Mouse (Mus musculus) ovary, postnatal 36 days (tissue): ENCODE measurements around the gene Ccdc87.
"Not testable (repeated sequence)": the region's sequence is repeated elsewhere in the genome, so short reads cannot be mapped to it uniquely, and the experiment has no call there.

ENCODE experiments used
- DNase-seq: peaks from one replicate; pipeline ENCODE4 v3.0.0; 2022; ENCODE audit warnings: low spot score, mixed read lengths

Ccdc87 gene

DNA sequence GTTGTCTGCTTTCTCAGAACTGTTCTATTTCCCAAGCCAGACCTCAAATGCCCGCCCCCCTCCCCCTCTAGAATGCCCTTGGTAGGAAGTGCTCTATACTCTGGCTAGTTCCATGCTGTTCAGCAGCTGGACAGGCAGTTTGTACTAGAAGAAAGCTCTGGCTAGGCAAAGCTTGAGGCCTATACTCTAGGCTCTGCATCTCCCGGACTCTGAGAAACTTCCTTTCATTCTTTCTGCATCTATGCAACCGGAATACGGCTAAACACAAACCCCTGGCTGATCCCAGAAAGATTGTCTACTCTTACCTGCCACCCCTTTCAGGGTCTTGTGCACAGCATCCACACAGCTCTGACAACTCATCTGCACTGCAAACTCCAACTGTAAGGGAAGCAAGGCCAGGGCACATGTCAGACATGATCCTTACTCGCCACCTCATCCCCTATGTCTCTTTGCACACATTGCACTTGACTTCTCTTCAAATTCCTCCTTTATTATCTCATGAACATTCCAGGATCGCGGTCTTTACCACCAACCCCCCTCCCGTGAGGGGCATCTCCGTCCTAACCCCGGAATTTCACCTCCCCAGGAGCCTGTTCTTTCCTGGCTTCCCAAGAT is 533 bp upstream of the Ccdc87 start:
- no peak for DNase-seq

DNA sequence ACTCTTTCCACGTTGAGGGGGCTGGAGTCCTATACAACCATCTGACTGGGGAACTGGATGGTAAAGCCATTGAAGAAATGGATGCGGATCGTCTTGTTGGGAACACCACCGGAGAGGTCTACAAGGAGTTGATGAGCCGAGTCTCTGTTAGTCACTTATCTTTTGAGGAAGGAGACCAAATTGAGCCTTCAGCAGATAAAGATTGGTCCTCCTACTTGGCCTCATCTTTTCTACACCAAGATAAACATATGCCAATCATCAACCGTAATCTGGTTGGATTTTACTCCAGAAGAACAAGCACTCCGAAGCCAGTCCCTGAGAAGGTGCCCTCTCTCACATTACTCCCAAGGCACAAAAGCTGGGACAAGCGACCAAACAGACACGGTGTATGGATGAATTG is 1.7 kb downstream of the Ccdc87 start:
- no peak for DNase-seq

DNA sequence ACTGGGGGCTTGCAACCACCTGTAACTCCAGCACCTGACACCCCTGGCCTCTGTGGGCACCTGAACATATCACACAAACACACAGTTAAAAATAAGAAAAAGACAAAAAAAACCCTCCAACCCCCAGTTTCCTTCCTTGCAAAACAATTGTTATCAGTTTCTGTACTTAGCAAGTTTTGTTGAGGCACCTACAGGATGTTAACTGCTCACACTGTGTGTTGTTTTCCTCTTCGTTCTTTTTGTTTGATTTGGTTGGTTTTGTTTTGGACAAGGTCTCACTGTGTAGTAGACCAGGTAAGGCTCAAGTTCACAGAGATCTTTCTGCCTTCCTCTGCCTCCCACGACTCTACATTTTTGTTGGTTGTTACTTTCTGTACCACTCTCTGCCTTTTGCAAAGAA is 3.4 kb downstream of the Ccdc87 start:
- DNase-seq, result no peak

- no peak for DNase-seq
Observed at GRCm38 (mm10) chr19:4845846-4846245, 6.7 kb downstream of the Ccdc87 start.

GRCm38 (mm10) chr19:4847490-4847889 is 8.3 kb downstream of the Ccdc87 start:
- DNase-seq, result no peak

GRCm38 (mm10) chr19:4849800-4850199 is 10.6 kb downstream of the Ccdc87 start:
- DNase-seq, result no peak

DNA sequence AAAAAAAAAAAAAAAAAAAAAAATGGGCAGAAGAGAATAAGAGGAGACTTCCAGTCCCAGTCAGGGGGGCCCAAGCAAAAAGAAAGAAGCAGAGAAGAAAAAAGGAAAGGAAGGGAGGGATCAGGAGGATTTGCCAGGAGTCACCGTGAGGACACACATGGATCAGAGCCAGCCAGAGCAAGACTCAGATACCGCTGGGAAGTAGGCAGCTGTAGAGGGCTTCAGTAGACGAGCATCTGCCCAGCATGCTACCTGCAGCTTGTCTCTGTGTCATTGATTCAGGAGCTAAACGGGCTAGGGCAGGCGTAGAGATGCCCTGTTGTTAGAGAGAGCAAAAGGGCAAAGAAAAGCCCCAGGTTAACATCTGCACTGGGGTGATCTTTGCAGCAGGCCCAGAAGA is 11.1 kb downstream of the Ccdc87 start:
- DNase-seq, result no peak

GRCm38 (mm10) chr19:4854552-4855469 is 15.6 kb downstream of the Ccdc87 start, which contains the start of gene Ctsf:
Gene Ctsf, plus strand, starts transcription at chr19:4855130.
- peak; percentile 88 for DNase-seq

GRCm38 (mm10) chr19:4855470-4855820 is 16.3 kb downstream of the Ccdc87 start:
- no peak for DNase-seq

- no peak for DNase-seq
Observed at GRCm38 (mm10) chr19:4855951-4856350, 16.8 kb downstream of the Ccdc87 start.

DNA sequence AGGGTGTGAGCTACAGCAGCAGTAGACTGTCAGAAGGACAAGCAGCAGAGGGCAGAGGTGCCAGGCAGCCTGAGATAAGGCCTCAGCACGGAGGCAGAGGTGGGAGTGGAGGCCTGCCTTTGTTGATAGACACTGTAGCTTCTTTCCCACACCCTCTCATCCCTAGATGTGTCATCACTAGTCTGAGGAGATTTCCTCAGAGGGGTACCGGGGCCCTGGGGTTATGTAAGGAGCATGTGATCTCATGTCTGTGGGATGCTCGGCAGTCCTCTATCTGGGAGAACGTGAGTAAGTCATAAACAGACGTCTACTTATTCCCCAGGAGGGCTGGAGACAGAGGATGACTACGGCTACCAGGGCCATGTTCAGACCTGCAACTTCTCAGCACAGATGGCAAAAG is 19.9 kb downstream of the Ccdc87 start:
- no peak for DNase-seq

DNA sequence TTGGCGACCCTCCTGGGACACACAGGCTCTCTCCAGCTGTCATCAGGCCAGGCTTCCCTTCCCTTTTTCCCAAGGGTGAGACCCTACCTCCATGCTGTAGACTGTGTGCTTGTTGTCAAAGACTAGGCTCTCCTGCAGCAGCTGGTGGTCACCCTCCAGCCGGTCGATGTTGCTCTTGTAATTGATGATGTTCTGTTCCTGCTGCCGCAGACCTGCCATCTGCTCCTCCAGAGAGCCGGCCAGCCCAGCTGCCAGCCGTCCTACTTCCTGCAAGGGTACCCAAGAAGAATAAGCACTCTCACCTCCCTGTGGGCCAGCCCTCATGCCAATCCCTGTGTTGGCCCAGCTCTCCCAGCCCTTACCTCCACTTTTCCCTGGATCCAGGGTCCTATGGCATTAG is 23.9 kb downstream of the Ccdc87 start:
- no peak for DNase-seq

DNA sequence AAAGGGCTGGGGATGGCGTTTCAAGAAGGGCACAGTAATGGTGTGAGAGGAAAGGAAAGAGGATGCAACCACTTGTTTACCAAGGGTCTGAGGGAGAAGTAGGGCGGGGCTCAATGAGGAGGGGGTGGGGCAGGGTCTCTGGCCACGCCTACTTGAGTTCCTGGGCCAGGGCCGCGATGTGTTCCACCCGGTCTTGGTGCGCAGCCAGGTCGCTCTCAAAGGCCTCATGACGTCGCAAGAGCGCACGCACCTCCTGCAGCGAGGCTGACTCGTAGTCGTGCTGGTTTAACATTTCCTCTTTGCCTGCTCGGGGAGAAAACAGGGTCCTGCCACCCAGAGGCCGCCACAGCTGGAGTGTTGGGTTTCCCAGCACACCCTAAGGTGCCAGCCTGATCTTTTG is 26.0 kb downstream of the Ccdc87 start:
- DNase-seq, result peak; percentile 24

- not testable (repeated sequence) for DNase-seq
Observed at GRCm38 (mm10) chr19:4874613-4875012, 35.4 kb downstream of the Ccdc87 start.

- no peak for DNase-seq
Observed at GRCm38 (mm10) chr19:4876241-4876640, 37.1 kb downstream of the Ccdc87 start.

GRCm38 (mm10) chr19:4876755-4877154 is 37.6 kb downstream of the Ccdc87 start:
- DNase-seq, result no peak

- peak; percentile 28 for DNase-seq
Observed at GRCm38 (mm10) chr19:4877785-4878184, 38.6 kb downstream of the Ccdc87 start, which contains the start of gene Actn3. Gene Actn3, minus strand, starts transcription at chr19:4877909.

DNA sequence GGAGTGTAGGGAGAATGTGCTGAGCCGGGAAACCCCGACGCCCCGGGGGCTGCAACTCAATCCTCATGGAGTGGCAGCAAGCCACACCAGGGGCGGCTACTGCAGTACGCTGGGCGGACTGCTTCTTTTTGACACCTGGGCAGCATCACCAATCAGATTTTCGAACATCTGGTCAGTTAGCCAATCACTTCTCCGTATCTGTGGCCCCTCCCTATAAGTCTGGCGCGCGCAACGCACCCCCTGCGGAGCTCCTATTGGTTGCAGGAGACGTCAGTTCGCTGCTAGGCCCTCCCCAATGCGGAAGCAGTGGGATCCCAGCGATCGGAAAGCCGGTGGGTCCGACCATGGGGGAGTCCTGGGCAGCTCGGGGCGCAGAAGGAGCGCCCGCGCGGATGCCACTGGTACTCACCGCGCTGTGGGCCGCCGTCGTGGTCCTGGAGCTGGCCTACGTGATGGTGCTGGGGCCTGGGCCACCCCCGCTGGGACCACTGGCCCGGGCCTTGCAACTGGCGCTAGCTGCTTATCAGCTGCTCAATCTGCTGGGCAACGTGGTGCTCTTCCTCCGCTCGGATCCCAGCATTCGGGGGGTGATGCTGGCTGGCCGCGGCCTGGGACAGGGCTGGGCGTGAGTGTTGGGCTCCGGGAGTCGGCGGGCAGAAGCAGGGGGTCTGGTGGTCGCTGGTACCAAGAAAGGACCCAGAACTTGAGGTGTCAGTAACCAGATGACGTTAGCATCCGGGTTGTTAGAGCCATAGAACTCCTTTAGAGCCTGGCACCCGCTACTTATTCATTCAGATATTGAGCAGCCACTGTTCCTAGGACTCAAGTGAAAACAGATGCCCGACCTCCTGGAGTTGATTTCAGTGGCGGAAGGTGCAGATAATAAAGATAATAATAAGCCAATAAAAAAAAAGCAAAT is 39.5 kb downstream of the Ccdc87 start, which contains the start of gene Zdhhc24:
Gene Zdhhc24, plus strand, starts transcription at position 264 of the 919 bp plus-strand sequence.
- DNase-seq, result peak; percentile 95

GRCm38 (mm10) chr19:4879324-4879703 is 40.1 kb downstream of the Ccdc87 start:
- DNase-seq, result no peak

DNA sequence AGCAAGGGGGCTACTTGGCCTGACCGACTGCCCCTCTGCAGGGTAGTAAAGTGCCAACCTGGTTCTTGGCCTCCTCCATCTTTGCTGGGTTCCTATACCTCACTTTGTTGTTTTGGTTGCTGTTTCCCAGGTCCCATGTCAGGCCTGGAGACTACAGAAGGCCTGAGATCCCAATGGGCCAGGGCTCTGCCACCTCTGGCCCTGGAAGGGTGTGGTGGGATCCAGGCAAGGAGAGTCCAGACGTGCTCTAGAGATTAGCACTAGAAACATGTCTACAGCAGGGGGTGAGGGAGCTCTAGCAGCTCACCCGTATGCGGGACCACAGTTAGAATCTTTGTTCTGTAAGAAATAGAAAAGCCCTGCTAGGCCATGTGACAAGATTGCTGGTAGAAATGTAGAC is 44.8 kb downstream of the Ccdc87 start:
- DNase-seq, result no peak

DNA sequence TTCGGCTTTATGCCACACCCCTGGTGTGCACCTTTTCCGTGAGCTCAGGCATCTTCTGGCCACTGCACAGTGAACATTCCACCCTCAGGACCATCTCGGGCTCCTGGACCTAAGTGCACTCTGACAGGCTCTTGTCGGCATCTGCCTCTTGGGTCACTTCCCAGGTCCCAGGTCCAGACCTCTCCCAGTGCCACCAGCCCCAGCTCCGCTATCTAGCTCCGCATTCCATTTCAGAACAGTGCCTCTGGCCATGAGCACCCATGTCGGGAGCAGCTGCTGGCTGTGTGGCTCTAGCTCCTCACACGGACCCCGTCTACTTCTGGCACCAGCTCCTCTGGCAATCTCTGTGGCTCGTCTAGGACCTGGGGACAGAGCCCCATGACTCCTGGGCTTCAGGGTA is 50.6 kb downstream of the Ccdc87 start:
- no peak for DNase-seq

GRCm38 (mm10) chr19:4891798-4892197 is 52.6 kb downstream of the Ccdc87 start:
- DNase-seq, result no peak
